Mouse (Mus musculus): ENCODE measurements around the gene Rnls. TPM values are rescaled to one million over a fixed set of nuclear protein-coding genes. Genes with fewer than 3 reads are reported as not detected.

Rnls gene
- total and polyA plus RNA-seq, 3 experiments = not detected

GRCm38 (mm10) chr19:33227004-33227403 lies 165.1 kb downstream of the Rnls start:
- Histone ChIP-seq H3K9ac (ENCODE audit: control insufficient read depth, low read depth, low read length, poor library complexity, severe bottlenecking) (no peak overlapping the region), H3K79me2 (ENCODE audit: control insufficient read depth, insufficient read depth, low read length, poor library complexity) (no peaks in the 10 kb centered on the region), H3K4me1 (ENCODE audit: control insufficient read depth in 1 of 2, insufficient read depth in 2 of 2, low read length in 2 of 2) (peaks cover 8% of the 10 kb centered on the region in 2 experiments), H3K36me3 (ENCODE audit: control insufficient read depth in 1 of 2, insufficient read depth in 2 of 2, low read length in 2 of 2) (peaks cover 0 to 4% of the 10 kb centered on the region in 2 experiments; a peak in 1 of 4 replicates), H3K4me3 (ENCODE audit: control insufficient read depth in 1 of 2, insufficient read depth in 1 of 2, low read depth in 2 of 2, low read length in 2 of 2) (no peak overlapping the region), H3K27me3 (ENCODE audit: control insufficient read depth in 1 of 2, insufficient read depth in 2 of 2, low read length in 2 of 2) (peaks cover 0 to 2% of the 10 kb centered on the region in 2 experiments; a peak in 2 of 4 replicates), H3K27ac (ENCODE audit: control insufficient read depth, low read depth, low read length) (no peak overlapping the region), H3K9me3 (replicated peaks; ENCODE audit: insufficient read depth, low read length) (no peaks in the 10 kb centered on the region)
- TF ChIP-seq ZKSCAN1 (IDR thresholded peaks at IDR 0.05; ENCODE audit: low read depth, low read length) = no peak
- TF ChIP-seq NRF1 (IDR thresholded peaks at IDR 0.05; ENCODE audit: insufficient read depth, low read depth, low read length, poor library complexity, severe bottlenecking) = no peak
- peak; percentile 57 to 92 (median 72) for TF ChIP-seq CTCF (IDR thresholded peaks at IDR 0.05 in 2 of 3, conservative IDR thresholded peaks at IDR 0.05 in 1 of 3; ENCODE audit: control insufficient read depth in 1 of 3, insufficient read depth in 1 of 3, low read depth in 2 of 3, low read length in 3 of 3, poor library complexity in 1 of 3, severe bottlenecking in 1 of 3)
- peak; percentile 96 for TF ChIP-seq ZC3H11A (IDR thresholded peaks at IDR 0.05; ENCODE audit: low read depth, low read length)
- TF ChIP-seq SIN3A (IDR thresholded peaks at IDR 0.05; ENCODE audit: low read length) = 0 out of 2 replicates have a peak, but pooled peaks have one; percentile 21
- 0 out of 2 replicates have a peak, but pooled peaks have one; percentile 59 for TF ChIP-seq MAZ (IDR thresholded peaks at IDR 0.05; ENCODE audit: low read depth, low read length)
- TF ChIP-seq GABPA (IDR thresholded peaks at IDR 0.05; ENCODE audit: low read depth, low read length) = no peak
- TF ChIP-seq RAD21 (IDR thresholded peaks at IDR 0.05; ENCODE audit: low read depth, low read length) = peak; percentile 98
- peak; percentile 94 for TF ChIP-seq SMC3 (IDR thresholded peaks at IDR 0.05; ENCODE audit: low read depth, low read length)
- TF ChIP-seq ZNF384 (IDR thresholded peaks at IDR 0.05; ENCODE audit: low read depth, low read length) = 0 out of 2 replicates have a peak, but pooled peaks have one; percentile 47
- TF ChIP-seq EP300 (IDR thresholded peaks at IDR 0.05; ENCODE audit: low read depth in 1 of 2, low read length in 2 of 2) = no peak
- no peak for TF ChIP-seq MYB (IDR thresholded peaks at IDR 0.05; ENCODE audit: low read depth, low read length)
- peak; percentile 84 for DNase-seq (ENCODE audit: low read depth, low spot score)

- no peaks in the 10 kb centered on the region for H3K9me3 ChIP-seq (replicated peaks; ENCODE audit: insufficient read depth, low read length)
- no peak for TF ChIP-seq USF2 (IDR thresholded peaks at IDR 0.05; ENCODE audit: borderline replicate concordance in 1 of 2, insufficient read depth in 1 of 2, low read depth in 1 of 2, low read length in 2 of 2)
- TF ChIP-seq MYC (IDR thresholded peaks at IDR 0.05; ENCODE audit: low read depth, low read length) = no peak
- no peak for TF ChIP-seq POLR2AphosphoS5 (IDR thresholded peaks at IDR 0.05; ENCODE audit: borderline replicate concordance, low read depth, low read length)
- TF ChIP-seq JUND (IDR thresholded peaks at IDR 0.05; ENCODE audit: low read depth, low read length) = no peak
- 0 out of 4 replicates have a peak, but pooled peaks of 1 of the 2 experiments have one; percentile 30 for TF ChIP-seq EP300 (IDR thresholded peaks at IDR 0.05; ENCODE audit: low read depth in 1 of 2, low read length in 2 of 2)
- peak; percentile 48; the same call in 1 of the 2 replicates for TF ChIP-seq SIN3A (IDR thresholded peaks at IDR 0.05; ENCODE audit: low read length)
- TF ChIP-seq UBTF (IDR thresholded peaks at IDR 0.05; ENCODE audit: borderline replicate concordance, insufficient read depth, low read depth, low read length) = no peak
- TF ChIP-seq NELFE (IDR thresholded peaks at IDR 0.05; ENCODE audit: low read depth, low read length) = no peak
- peak; percentile 85 for TF ChIP-seq ZC3H11A (IDR thresholded peaks at IDR 0.05; ENCODE audit: low read depth, low read length)
- no peak for TF ChIP-seq POLR2A (IDR thresholded peaks at IDR 0.05; ENCODE audit: control insufficient read depth in 1 of 2, insufficient read depth in 1 of 2, low read depth in 1 of 2, low read length in 2 of 2, poor library complexity in 1 of 2)
- TF ChIP-seq POLR2AphosphoS2 (IDR thresholded peaks at IDR 0.05; ENCODE audit: low read length) = no peak
- TF ChIP-seq RAD21 (IDR thresholded peaks at IDR 0.05; ENCODE audit: low read depth, low read length) = peak; percentile 66
- peak; percentile 89 for TF ChIP-seq SMC3 (IDR thresholded peaks at IDR 0.05; ENCODE audit: low read depth, low read length)
- 0 out of 2 replicates have a peak, but pooled peaks have one; percentile 22 for TF ChIP-seq HCFC1 (IDR thresholded peaks at IDR 0.05; ENCODE audit: low read depth, low read length)
- no peak for TF ChIP-seq KAT2A (conservative IDR thresholded peaks at IDR 0.05; ENCODE audit: low read depth, low read length)
- TF ChIP-seq CTCF (IDR thresholded peaks at IDR 0.05 in 2 of 3, conservative IDR thresholded peaks at IDR 0.05 in 1 of 3; ENCODE audit: control insufficient read depth in 1 of 3, insufficient read depth in 1 of 3, low read depth in 2 of 3, low read length in 3 of 3, poor library complexity in 1 of 3, severe bottlenecking in 1 of 3) = peak in 1 of 3 experiments; percentile 58; a peak in 2 of 6 replicates
- no peak for TF ChIP-seq MAX (IDR thresholded peaks at IDR 0.05; ENCODE audit: low read length)
- no peak for TF ChIP-seq GABPA (IDR thresholded peaks at IDR 0.05; ENCODE audit: low read depth, low read length)
- no peak for TF ChIP-seq ZKSCAN1 (IDR thresholded peaks at IDR 0.05; ENCODE audit: low read depth, low read length)
- TF ChIP-seq ELF1 (IDR thresholded peaks at IDR 0.05; ENCODE audit: low read depth, low read length) = no peak
- peak; percentile 18; the same call in 1 of the 2 replicates for TF ChIP-seq BHLHE40 (IDR thresholded peaks at IDR 0.05; ENCODE audit: borderline replicate concordance, low read depth, low read length)
- peak; percentile 64 for TF ChIP-seq ZNF384 (IDR thresholded peaks at IDR 0.05; ENCODE audit: low read depth, low read length)
- H3K27me3 ChIP-seq (ENCODE audit: control insufficient read depth in 1 of 2, insufficient read depth in 2 of 2, low read length in 2 of 2) = no peaks in the 10 kb centered on the region; a peak in 1 of 4 replicates
- H3K4me3 ChIP-seq (ENCODE audit: control insufficient read depth in 1 of 2, insufficient read depth in 1 of 2, low read depth in 2 of 2, low read length in 2 of 2) = no peak overlapping the region
- no peak overlapping the region for H3K27ac ChIP-seq (ENCODE audit: control insufficient read depth, low read depth, low read length)
- peaks cover 0 to 4% of the 10 kb centered on the region in 2 experiments; a peak in 1 of 4 replicates for H3K36me3 ChIP-seq (ENCODE audit: control insufficient read depth in 1 of 2, insufficient read depth in 2 of 2, low read length in 2 of 2)
- H3K79me2 ChIP-seq (ENCODE audit: control insufficient read depth, insufficient read depth, low read length, poor library complexity) = no peaks in the 10 kb centered on the region
- H3K9ac ChIP-seq (ENCODE audit: control insufficient read depth, low read depth, low read length, poor library complexity, severe bottlenecking) = no peak overlapping the region
- DNase-seq (ENCODE audit: low read depth, low spot score) = peak; percentile 29
- H3K4me1 ChIP-seq (ENCODE audit: control insufficient read depth in 1 of 2, insufficient read depth in 2 of 2, low read length in 2 of 2) = peaks cover 8% of the 10 kb centered on the region in 2 experiments
Measured at GRCm38 (mm10) chr19:33225858-33226705, 166.0 kb downstream of the Rnls start.
